Mouse (Mus musculus) E14TG2a.4 (cell line): Measurements from ENCODE around the gene D630003M21Rik.

Source experiments
- H3K27me3 ChIP-seq: 2 replicates; pipeline ENCODE4 v1.6.1; 2014; ENCODE audit warnings: low read length, control low read depth; ENCODE audit not compliant: insufficient read depth
- H3K36me3 ChIP-seq: 2 replicates; pipeline ENCODE4 v1.6.1; 2014; ENCODE audit warnings: low read length, control low read depth; ENCODE audit not compliant: insufficient read depth
- H3K4me1 ChIP-seq: replicated peaks from 2 replicates; pipeline ENCODE4 v1.6.1; 2014; ENCODE audit warnings: low read depth, low read length, control low read depth
- H3K4me3 ChIP-seq: replicated peaks from 2 replicates; pipeline ENCODE4 v1.5.1; 2014; ENCODE audit warnings: mild to moderate bottlenecking, low read length
- H3K9me3 ChIP-seq: 2 replicates; pipeline ENCODE4 v1.6.1; 2014; ENCODE audit warnings: low read length, control low read depth
- CTCF ChIP-seq: conservative IDR thresholded peaks from 2 replicates; pipeline ENCODE4 v1.5.1; 2014; ENCODE audit warnings: low read length
- NANOG ChIP-seq: IDR thresholded peaks from 2 replicates; pipeline ENCODE4 v1.6.1; 2014; ENCODE audit warnings: borderline replicate concordance, low read length, mixed read lengths
- POU5F1 ChIP-seq: IDR thresholded peaks from 2 replicates; pipeline ENCODE4 v1.6.1; 2014; ENCODE audit warnings: low read length, borderline replicate concordance

Gene D630003M21Rik

GRCm38 (mm10) chr2:158259498-158259897 is 30.5 kb upstream of the D630003M21Rik start:
- no peaks in the 10 kb centered on the region for H3K36me3 ChIP-seq
- H3K4me1 ChIP-seq = peaks cover 40% of the 10 kb centered on the region
- H3K9me3 ChIP-seq = no peaks in the 10 kb centered on the region
- H3K4me3 ChIP-seq = no peak overlapping the region
- TF ChIP-seq POU5F1 = no peak
- no peak for TF ChIP-seq CTCF
- no peak for TF ChIP-seq NANOG
- H3K27me3 ChIP-seq = peaks cover 29% of the 10 kb centered on the region

GRCm38 (mm10) chr2:158258781-158259180 is 29.8 kb upstream of the D630003M21Rik start:
- H3K27me3 ChIP-seq = peaks cover 29% of the 10 kb centered on the region
- peak overlapping the region; percentile 60 for H3K4me3 ChIP-seq
- no peaks in the 10 kb centered on the region for H3K36me3 ChIP-seq
- peaks cover 37% of the 10 kb centered on the region for H3K4me1 ChIP-seq
- H3K9me3 ChIP-seq = no peaks in the 10 kb centered on the region
- TF ChIP-seq POU5F1 = no peak
- TF ChIP-seq CTCF = peak; percentile 66
- TF ChIP-seq NANOG = no peak

- TF ChIP-seq NANOG (no peak), CTCF (no peak), POU5F1 (no peak)
- Histone ChIP-seq H3K4me1 (peaks cover 30% of the 10 kb centered on the region), H3K27me3 (peaks cover 29% of the 10 kb centered on the region), H3K4me3 (peak within 1 kb of the TSS; percentile 60), H3K36me3 (no peaks in the 10 kb centered on the region), H3K9me3 (no peaks in the 10 kb centered on the region)
Measured at GRCm38 (mm10) chr2:158258005-158258418, 29.0 kb upstream of the D630003M21Rik start, which contains the start of gene Bpi. Gene Bpi, plus strand, starts transcription at chr2:158258094.

- Histone ChIP-seq H3K27me3 (peaks cover 29% of the 10 kb centered on the region), H3K9me3 (no peaks in the 10 kb centered on the region), H3K4me3 (no peak overlapping the region), H3K4me1 (peaks cover 23% of the 10 kb centered on the region), H3K36me3 (no peaks in the 10 kb centered on the region)
- TF ChIP-seq POU5F1 = no peak
- no peak for TF ChIP-seq NANOG
- no peak for TF ChIP-seq CTCF
Measured at GRCm38 (mm10) chr2:158256894-158257293, 27.9 kb upstream of the D630003M21Rik start.

- Histone ChIP-seq H3K4me3 (no peak overlapping the region), H3K9me3 (no peaks in the 10 kb centered on the region), H3K36me3 (no peaks in the 10 kb centered on the region), H3K27me3 (peaks cover 13% of the 10 kb centered on the region; the same call in 1 of the 2 replicates), H3K4me1 (peaks cover 23% of the 10 kb centered on the region)
- TF ChIP-seq NANOG (no peak), CTCF (no peak), POU5F1 (no peak)
Measured at GRCm38 (mm10) chr2:158253806-158254205, 24.8 kb upstream of the D630003M21Rik start.

- peaks cover 15% of the 10 kb centered on the region for H3K27me3 ChIP-seq
- H3K9me3 ChIP-seq = no peaks in the 10 kb centered on the region
- H3K4me1 ChIP-seq = no peaks in the 10 kb centered on the region
- no peak overlapping the region for H3K4me3 ChIP-seq
- TF ChIP-seq POU5F1 (no peak), NANOG (no peak), CTCF (no peak)
- H3K36me3 ChIP-seq = no peaks in the 10 kb centered on the region
Measured at GRCm38 (mm10) chr2:158250558-158250957, 21.5 kb upstream of the D630003M21Rik start.

- H3K4me3 ChIP-seq = no peak overlapping the region
- H3K27me3 ChIP-seq = peaks cover 18% of the 10 kb centered on the region
- H3K9me3 ChIP-seq = no peaks in the 10 kb centered on the region
- no peaks in the 10 kb centered on the region for H3K36me3 ChIP-seq
- no peaks in the 10 kb centered on the region for H3K4me1 ChIP-seq
- no peak for TF ChIP-seq CTCF
- TF ChIP-seq NANOG = no peak
- no peak for TF ChIP-seq POU5F1
Measured at GRCm38 (mm10) chr2:158248318-158248717, 19.3 kb upstream of the D630003M21Rik start.

- no peaks in the 10 kb centered on the region for H3K4me1 ChIP-seq
- no peaks in the 10 kb centered on the region for H3K9me3 ChIP-seq
- peaks cover 19% of the 10 kb centered on the region for H3K27me3 ChIP-seq
- no peaks in the 10 kb centered on the region for H3K36me3 ChIP-seq
- no peak for TF ChIP-seq CTCF
- no peak for TF ChIP-seq POU5F1
- no peak for TF ChIP-seq NANOG
- H3K4me3 ChIP-seq = no peak overlapping the region
Measured at GRCm38 (mm10) chr2:158247852-158248251, 18.8 kb upstream of the D630003M21Rik start.

- no peak for TF ChIP-seq NANOG
- Histone ChIP-seq H3K4me3 (no peak overlapping the region), H3K9me3 (no peaks in the 10 kb centered on the region), H3K36me3 (no peaks in the 10 kb centered on the region), H3K4me1 (no peaks in the 10 kb centered on the region), H3K27me3 (peaks cover 19% of the 10 kb centered on the region)
Measured at GRCm38 (mm10) chr2:158245072-158245817, 16.2 kb upstream of the D630003M21Rik start.
